Mouse (Mus musculus) heart, postnatal 0 days (tissue): ENCODE measurements at regions not wholly inside any gene's neighbourhood (a gene's known extent, or its start where the extent isn't known, plus 50 kb on each side); places are given as distances from the start of the nearest gene placed in this dataset.

ENCODE experiments used
- ATAC-seq: fragments of 200-750 bp; cut with Nextera tagmentation; 2 replicates; pipeline ENCODE4 v1.8.0; 2017; ENCODE audit warnings: low read depth, moderate number of reproducible peaks, moderate library complexity; ENCODE audit not compliant: insufficient read depth
- DNase-seq: peaks from one replicate; pipeline ENCODE4 v3.0.0-alpha.2; 2016; ENCODE audit warnings: low spot score
- H3K27ac ChIP-seq: fragments of 300-500 bp; sonication (generic); 2 replicates; pipeline ENCODE4 v1.5.1; 2014; ENCODE audit warnings: low read depth, mild to moderate bottlenecking
- H3K27me3 ChIP-seq: fragments of 300-500 bp; sonication (generic); 2 replicates; pipeline ENCODE4 v1.6.1; 2014; ENCODE audit warnings: low read length, mixed read lengths; ENCODE audit not compliant: control insufficient read depth, insufficient read depth
- H3K36me3 ChIP-seq: fragments of 300-500 bp; sonication (generic); replicated peaks from 2 replicates; pipeline ENCODE4 v1.6.1; 2014; ENCODE audit warnings: low read length, mixed read lengths; ENCODE audit not compliant: control insufficient read depth, insufficient read depth
- H3K4me1 ChIP-seq: fragments of 300-500 bp; sonication (generic); 2 replicates; pipeline ENCODE4 v1.6.1; 2014; ENCODE audit warnings: antibody characterized with exemption; ENCODE audit not compliant: control insufficient read depth, insufficient read depth
- H3K4me2 ChIP-seq: fragments of 300-500 bp; sonication (generic); 2 replicates; pipeline ENCODE4 v1.6.1; 2014; ENCODE audit warnings: low read depth, mild to moderate bottlenecking, low read length, moderate library complexity
- H3K4me3 ChIP-seq: fragments of 300-500 bp; sonication (generic); 2 replicates; pipeline ENCODE4 v1.5.1; 2014; ENCODE audit warnings: low read depth, low read length
- H3K9ac ChIP-seq: fragments of 300-500 bp; sonication (generic); replicated peaks from 2 replicates; pipeline ENCODE4 v1.6.1; 2014; ENCODE audit warnings: low read depth, low read length, mixed read lengths
- H3K9me3 ChIP-seq: fragments of 300-500 bp; sonication (generic); replicated peaks from 2 replicates; pipeline ENCODE4 v1.6.1; 2016; ENCODE audit warnings: low read length; ENCODE audit not compliant: control insufficient read depth
- CTCF ChIP-seq: IDR thresholded peaks from 2 replicates; pipeline ENCODE4 v1.5.1; 2016; ENCODE audit warnings: antibody characterized with exemption, control low read depth, low read depth
- EP300 ChIP-seq: IDR thresholded peaks from 2 replicates; pipeline ENCODE4 v1.6.1; 2016; ENCODE audit warnings: antibody characterized with exemption, low read depth
- WGBS: fragments of 180-500 bp; shearing (Covaris S2); extraction: QIAGEN DNeasy Blood & Tissue Kit; methylation state at CpG from one replicate; pipeline ENCODE4 v1.1.7; 2014; 5-methylcytosine and 5-hydroxymethylcytosine counted together

- DNase-seq (no peak), ATAC-seq (no peak)
- Histone ChIP-seq H3K27ac (no peak overlapping the region), H3K4me3 (no peak overlapping the region), H3K27me3 (no peaks in the 10 kb centered on the region), H3K4me1 (no peaks in the 10 kb centered on the region), H3K4me2 (no peak overlapping the region), H3K36me3 (no peaks in the 10 kb centered on the region), H3K9ac (no peak overlapping the region), H3K9me3 (no peaks in the 10 kb centered on the region)
- 59% methylated on average over 9 of the region's 9 CpGs for WGBS
- TF ChIP-seq EP300: no peak
- no peak for TF ChIP-seq CTCF
These were observed 61.8 kb upstream of the Slc1a1 start for GRCm38 (mm10) chr19:28772840-28773570.

GRCm38 (mm10) chr19:28776868-28777267 is 58.0 kb upstream of the Slc1a1 start:
- Histone ChIP-seq H3K9me3 (no peaks in the 10 kb centered on the region), H3K27ac (no peak overlapping the region), H3K4me3 (no peak overlapping the region), H3K9ac (no peak overlapping the region), H3K4me1 (no peaks in the 10 kb centered on the region), H3K36me3 (no peaks in the 10 kb centered on the region), H3K4me2 (no peak overlapping the region), H3K27me3 (no peaks in the 10 kb centered on the region)
- DNase-seq: peak; percentile 82
- peak; percentile 74 for ATAC-seq
- 27% methylated on average over 4 of the region's 4 CpGs for WGBS
- TF ChIP-seq EP300: no peak
- TF ChIP-seq CTCF: peak; percentile 73

GRCm38 (mm10) chr19:28777674-28778073 is 57.2 kb upstream of the Slc1a1 start:
- no peak for ATAC-seq
- Histone ChIP-seq H3K4me1 (no peaks in the 10 kb centered on the region), H3K4me2 (no peak overlapping the region), H3K4me3 (no peak overlapping the region), H3K36me3 (no peaks in the 10 kb centered on the region), H3K27me3 (no peaks in the 10 kb centered on the region), H3K27ac (no peak overlapping the region), H3K9ac (no peak overlapping the region), H3K9me3 (no peaks in the 10 kb centered on the region)
- no peak for DNase-seq
- WGBS: 35% methylated on average over 2 of the region's 2 CpGs
- TF ChIP-seq EP300: no peak

GRCm38 (mm10) chr19:28778386-28778785 is 56.5 kb upstream of the Slc1a1 start:
- no peaks in the 10 kb centered on the region for H3K36me3 ChIP-seq
- DNase-seq (no peak), ATAC-seq (no peak)
- TF ChIP-seq EP300: no peak
- TF ChIP-seq CTCF: no peak
- 77% methylated on average over 4 of the region's 4 CpGs for WGBS
- H3K27me3 ChIP-seq: no peaks in the 10 kb centered on the region
- H3K4me3 ChIP-seq: no peak overlapping the region
- H3K4me2 ChIP-seq: no peak overlapping the region
- H3K9ac ChIP-seq: no peak overlapping the region
- no peaks in the 10 kb centered on the region for H3K9me3 ChIP-seq
- H3K27ac ChIP-seq: no peak overlapping the region
- no peaks in the 10 kb centered on the region for H3K4me1 ChIP-seq

- Histone ChIP-seq H3K4me2 (no peak overlapping the region), H3K4me1 (no peaks in the 10 kb centered on the region), H3K27me3 (no peaks in the 10 kb centered on the region), H3K27ac (no peak overlapping the region), H3K36me3 (no peaks in the 10 kb centered on the region), H3K9ac (no peak overlapping the region), H3K4me3 (no peak overlapping the region), H3K9me3 (no peaks in the 10 kb centered on the region)
- ATAC-seq: no peak
- DNase-seq: no peak
- TF ChIP-seq EP300: no peak
- TF ChIP-seq CTCF: no peak
- 78% methylated on average over 2 of the region's 2 CpGs for WGBS
These were observed 52.9 kb upstream of the Slc1a1 start for GRCm38 (mm10) chr19:28781971-28782370.
